Mouse (Mus musculus): Measurements from ENCODE around the gene Il2ra. TPM values are rescaled to one million over a fixed set of nuclear protein-coding genes. Genes with fewer than 3 reads are reported as not detected.
"Not testable (repeated sequence)": the region's sequence is repeated elsewhere in the genome, so short reads cannot be mapped to it uniquely, and the experiment has no call there.

Gene Il2ra
- polyA plus RNA-seq, 1 experiment from 2014 or later, result not detected

DNA sequence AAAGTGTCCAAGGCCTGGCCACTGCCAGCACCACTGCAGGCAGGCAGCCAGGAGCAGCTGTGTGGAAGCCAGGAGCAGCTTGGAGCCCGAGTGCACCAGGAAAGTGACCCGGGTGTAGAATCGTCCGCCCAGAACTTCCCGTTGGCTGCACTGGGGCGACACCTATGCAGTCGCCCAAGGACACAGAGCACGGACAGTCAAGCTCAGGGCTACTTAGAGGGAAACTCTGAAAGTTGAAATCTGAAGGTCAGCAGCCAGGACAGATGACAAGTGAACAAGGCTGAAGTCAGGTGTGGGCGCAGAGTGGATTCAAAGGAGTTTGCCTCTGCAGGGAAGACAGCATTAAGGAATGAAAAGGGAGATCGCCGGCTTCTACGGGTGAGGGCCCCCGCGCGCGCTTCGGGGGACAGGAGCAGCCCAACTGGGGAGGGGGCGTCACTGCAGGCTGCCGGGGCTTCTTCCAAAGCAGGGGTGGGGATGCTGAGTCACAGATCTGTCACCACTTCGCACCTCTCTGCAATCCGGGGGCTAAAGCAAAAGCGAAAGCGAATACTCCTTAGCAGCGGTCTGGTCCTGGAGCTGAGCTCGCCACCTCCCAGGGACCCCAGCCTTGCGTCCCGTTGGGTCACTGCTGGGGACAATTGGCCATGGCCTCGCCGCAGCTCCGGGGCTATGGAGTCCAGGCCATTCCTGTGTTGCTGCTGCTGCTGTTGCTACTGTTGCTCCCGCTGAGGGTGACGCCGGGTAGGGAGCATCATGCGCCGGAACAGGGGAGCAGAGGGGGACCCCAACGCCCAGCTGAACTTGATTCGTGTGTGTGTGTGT, 62.8 kb downstream of the Il2ra start, which contains the start of gene Il15ra:
Gene Il15ra (plus strand): TSS at position 90 of the 825 bp plus-strand sequence.
- Histone ChIP-seq H3K27ac (replicated peaks) (no peak within 1 kb of the TSS), H3K9me3 (replicated peaks) (no peaks in the 10 kb centered on the region), H3K9ac (peak within 1 kb of the TSS; percentile 33; the same call in 1 of the 2 replicates), H3K27me3 (peaks cover 14% of the 10 kb centered on the region; the same call in 1 of the 2 replicates), H3K36me3 (no peaks in the 10 kb centered on the region), H3K4me2 (replicated peaks) (peak within 1 kb of the TSS; percentile 99), H3K4me1 (peaks cover 6% of the 10 kb centered on the region), H3K4me3 (replicated peaks) (peak within 1 kb of the TSS; percentile 69)
- WGBS, result under 1% methylated on average over 37 of the region's 37 CpGs
- peak; percentile 43; the same call in 1 of the 2 replicates for ATAC-seq (ENCODE audit: insufficient number of reproducible peaks, low FRiP score, low TSS enrichment, low read depth)

- no peaks in the 10 kb centered on the region for H3K9me3 ChIP-seq (replicated peaks)
- 4% methylated on average over 28 of the region's 28 CpGs for WGBS
- peak overlapping the region; percentile 69 for H3K4me3 ChIP-seq (replicated peaks)
- ATAC-seq (ENCODE audit: insufficient number of reproducible peaks, low FRiP score, low TSS enrichment, low read depth), result no peak
- H3K4me2 ChIP-seq (replicated peaks), result peak overlapping the region; percentile 99
- peaks cover 14% of the 10 kb centered on the region; the same call in 1 of the 2 replicates for H3K27me3 ChIP-seq
- H3K4me1 ChIP-seq, result peaks cover 6% of the 10 kb centered on the region
- H3K27ac ChIP-seq (replicated peaks), result no peak overlapping the region
- H3K9ac ChIP-seq, result peak overlapping the region; percentile 33; the same call in 1 of the 2 replicates
- no peaks in the 10 kb centered on the region for H3K36me3 ChIP-seq
Observed at GRCm38 (mm10) chr2:11706030-11706745, 63.6 kb downstream of the Il2ra start.

GRCm38 (mm10) chr2:11706746-11707065, 64.1 kb downstream of the Il2ra start:
- Histone ChIP-seq H3K4me1 (peaks cover 6% of the 10 kb centered on the region), H3K4me3 (replicated peaks) (peak overlapping the region; percentile 69; the same call in 1 of the 2 replicates), H3K27me3 (peaks cover 14% of the 10 kb centered on the region; the same call in 1 of the 2 replicates), H3K36me3 (no peaks in the 10 kb centered on the region), H3K4me2 (replicated peaks) (peak overlapping the region; percentile 99; the same call in 1 of the 2 replicates), H3K27ac (replicated peaks) (no peak overlapping the region), H3K9me3 (replicated peaks) (no peaks in the 10 kb centered on the region), H3K9ac (no peak overlapping the region)
- WGBS, result 27% methylated on average over 6 of the region's 6 CpGs
- ATAC-seq (ENCODE audit: insufficient number of reproducible peaks, low FRiP score, low TSS enrichment, low read depth), result no peak

- no peak for ATAC-seq (ENCODE audit: insufficient number of reproducible peaks, low FRiP score, low TSS enrichment, low read depth)
- peaks cover 14% of the 10 kb centered on the region; the same call in 1 of the 2 replicates for H3K27me3 ChIP-seq
- H3K27ac ChIP-seq (replicated peaks), result no peak overlapping the region
- WGBS, result 79% methylated on average over 5 of the region's 5 CpGs
- H3K4me1 ChIP-seq, result peaks cover 6% of the 10 kb centered on the region
- no peak overlapping the region for H3K9ac ChIP-seq
- no peak overlapping the region for H3K4me2 ChIP-seq (replicated peaks)
- no peak overlapping the region for H3K4me3 ChIP-seq (replicated peaks)
- no peaks in the 10 kb centered on the region for H3K9me3 ChIP-seq (replicated peaks)
- H3K36me3 ChIP-seq, result no peaks in the 10 kb centered on the region
Observed at GRCm38 (mm10) chr2:11708538-11708937, 65.9 kb downstream of the Il2ra start.

DNA sequence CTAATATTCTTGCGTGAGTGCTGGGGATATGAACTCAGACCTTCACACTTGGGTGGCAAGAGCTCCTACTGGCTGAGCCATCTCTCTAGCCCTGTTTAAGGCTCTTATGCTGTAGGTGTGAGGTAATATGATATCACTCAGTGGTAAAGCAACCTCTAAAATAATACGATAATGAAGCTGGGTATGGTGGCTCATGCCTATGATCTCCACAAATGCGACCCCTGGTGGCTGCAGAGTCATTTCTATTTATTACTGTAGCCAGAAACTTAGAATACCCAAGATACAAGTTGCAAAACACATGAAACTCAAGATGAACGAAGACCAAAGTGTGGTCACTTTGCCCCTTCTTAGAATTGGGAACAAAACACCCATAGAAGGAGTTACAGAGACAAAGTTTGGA, 67.5 kb downstream of the Il2ra start:
- not testable (repeated sequence) for H3K4me1 ChIP-seq; ATAC-seq (ENCODE audit: insufficient number of reproducible peaks, low FRiP score, low TSS enrichment, low read depth); H3K9me3 ChIP-seq (replicated peaks); H3K9ac ChIP-seq; H3K27ac ChIP-seq (replicated peaks); H3K4me3 ChIP-seq (replicated peaks); H3K4me2 ChIP-seq (replicated peaks); H3K36me3 ChIP-seq
- 56% methylated on average over 4 of the region's 4 CpGs for WGBS
- peaks cover 14% of the 10 kb centered on the region; the same call in 1 of the 2 replicates for H3K27me3 ChIP-seq

DNA sequence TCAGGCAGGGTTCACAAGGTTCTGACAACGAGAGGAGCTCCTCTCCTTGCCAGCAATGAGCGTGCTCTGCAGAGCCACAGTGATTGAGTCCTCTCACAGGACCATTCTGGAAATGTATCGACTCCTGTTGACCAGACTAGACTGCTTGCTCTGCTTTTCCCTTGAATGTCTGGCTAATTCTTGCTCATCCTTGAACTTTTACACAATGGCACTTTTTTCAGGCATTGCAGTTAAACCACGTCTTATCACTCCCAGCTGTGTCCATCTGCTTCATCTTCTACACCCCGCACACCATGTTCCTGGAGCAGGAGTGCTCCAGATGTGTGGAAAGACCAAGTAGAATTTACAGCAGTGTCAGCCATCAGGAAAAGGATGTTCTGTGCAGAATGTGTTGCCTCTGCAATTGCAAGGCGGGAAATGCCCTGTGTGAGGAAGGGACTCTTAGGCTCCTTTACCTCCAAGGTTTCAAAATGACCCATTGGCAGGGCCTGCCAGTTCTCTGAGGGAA, 69.9 kb downstream of the Il2ra start:
- Histone ChIP-seq H3K36me3 (no peaks in the 10 kb centered on the region), H3K4me1 (no peaks in the 10 kb centered on the region), H3K4me3 (replicated peaks) (no peak overlapping the region), H3K9me3 (replicated peaks) (no peaks in the 10 kb centered on the region), H3K27me3 (no peaks in the 10 kb centered on the region), H3K27ac (replicated peaks) (no peak overlapping the region), H3K4me2 (replicated peaks) (no peak overlapping the region), H3K9ac (no peak overlapping the region)
- 67% methylated on average over 6 of the region's 6 CpGs for WGBS
- no peak for ATAC-seq (ENCODE audit: insufficient number of reproducible peaks, low FRiP score, low TSS enrichment, low read depth)

DNA sequence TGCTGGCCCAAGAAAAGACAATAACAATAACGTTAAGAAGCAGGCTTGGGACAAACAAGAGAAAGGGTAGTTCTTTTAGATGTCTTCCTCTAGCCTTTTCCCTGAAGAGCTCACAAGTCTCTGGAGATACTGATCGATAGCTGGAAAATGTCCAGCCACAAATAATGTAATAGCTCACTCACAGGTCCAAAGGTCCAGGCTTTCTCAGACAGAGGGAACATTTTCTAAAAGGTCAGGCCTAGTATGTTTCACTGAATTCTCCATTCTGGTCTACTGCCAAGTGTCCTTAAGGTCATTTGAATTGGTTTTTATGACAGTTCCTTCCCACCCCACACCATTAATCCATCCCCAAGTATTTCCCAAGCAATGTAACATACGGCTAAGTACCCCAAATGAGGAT, 70.4 kb downstream of the Il2ra start:
- H3K36me3 ChIP-seq, result no peaks in the 10 kb centered on the region
- no peaks in the 10 kb centered on the region for H3K27me3 ChIP-seq
- no peaks in the 10 kb centered on the region for H3K9me3 ChIP-seq (replicated peaks)
- WGBS, result 77% methylated on average over 3 of the region's 3 CpGs
- no peak overlapping the region for H3K4me2 ChIP-seq (replicated peaks)
- ATAC-seq (ENCODE audit: insufficient number of reproducible peaks, low FRiP score, low TSS enrichment, low read depth), result no peak
- H3K4me1 ChIP-seq, result no peaks in the 10 kb centered on the region
- no peak overlapping the region for H3K4me3 ChIP-seq (replicated peaks)
- H3K9ac ChIP-seq, result no peak overlapping the region
- H3K27ac ChIP-seq (replicated peaks), result no peak overlapping the region

- Histone ChIP-seq H3K4me2 (replicated peaks) (no peak overlapping the region), H3K36me3 (no peaks in the 10 kb centered on the region), H3K9ac (no peak overlapping the region), H3K4me3 (replicated peaks) (no peak overlapping the region), H3K9me3 (replicated peaks) (no peaks in the 10 kb centered on the region), H3K27ac (replicated peaks) (no peak overlapping the region), H3K27me3 (no peaks in the 10 kb centered on the region), H3K4me1 (no peaks in the 10 kb centered on the region)
- WGBS, result 74% methylated on average over 4 of the region's 4 CpGs
- ATAC-seq (ENCODE audit: insufficient number of reproducible peaks, low FRiP score, low TSS enrichment, low read depth), result no peak
Observed at GRCm38 (mm10) chr2:11714535-11714934, 71.9 kb downstream of the Il2ra start.

DNA sequence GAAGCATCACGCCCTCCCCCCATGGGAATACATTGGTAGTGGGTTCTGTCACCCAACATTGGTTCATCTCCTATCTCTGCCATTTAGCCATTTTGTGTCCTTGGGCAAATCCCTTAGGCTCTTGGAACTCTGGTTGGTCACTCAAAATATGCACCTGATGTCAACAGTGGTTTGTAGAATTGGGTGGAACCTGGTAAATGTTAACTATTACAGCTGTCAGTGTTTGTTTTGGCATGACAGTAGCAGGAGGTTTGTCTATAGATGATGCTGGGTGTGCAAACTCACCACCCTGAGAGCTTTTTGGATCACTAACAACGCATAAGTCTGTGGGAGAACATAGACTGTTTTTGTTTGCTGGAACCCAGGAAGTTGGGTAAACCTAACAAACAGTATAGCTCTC, 76.0 kb downstream of the Il2ra start:
- 87% methylated on average over 2 of the region's 2 CpGs for WGBS

GRCm38 (mm10) chr2:11722564-11722963, 80.0 kb downstream of the Il2ra start:
- H3K4me1 ChIP-seq, result no peaks in the 10 kb centered on the region
- H3K27ac ChIP-seq (replicated peaks), result no peak overlapping the region
- no peaks in the 10 kb centered on the region for H3K27me3 ChIP-seq
- H3K4me2 ChIP-seq (replicated peaks), result no peak overlapping the region
- ATAC-seq (ENCODE audit: insufficient number of reproducible peaks, low FRiP score, low TSS enrichment, low read depth), result no peak
- no peaks in the 10 kb centered on the region for H3K9me3 ChIP-seq (replicated peaks)
- H3K9ac ChIP-seq, result no peak overlapping the region
- no peak overlapping the region for H3K4me3 ChIP-seq (replicated peaks)
- 59% methylated on average over 9 of the region's 9 CpGs for WGBS
- no peaks in the 10 kb centered on the region for H3K36me3 ChIP-seq

More for the DNA sequence above, 76.0 kb downstream of the Il2ra start:
- H3K36me3 ChIP-seq, result no peaks in the 10 kb centered on the region
- no peak overlapping the region for H3K4me2 ChIP-seq (replicated peaks)
- no peak overlapping the region for H3K4me3 ChIP-seq (replicated peaks)
- H3K27me3 ChIP-seq, result no peaks in the 10 kb centered on the region
- no peak for ATAC-seq (ENCODE audit: insufficient number of reproducible peaks, low FRiP score, low TSS enrichment, low read depth)
- no peak overlapping the region for H3K27ac ChIP-seq (replicated peaks)
- no peak overlapping the region for H3K9ac ChIP-seq
- H3K9me3 ChIP-seq (replicated peaks), result no peaks in the 10 kb centered on the region
- H3K4me1 ChIP-seq, result no peaks in the 10 kb centered on the region

GRCm38 (mm10) chr2:11727574-11727973, 85.0 kb downstream of the Il2ra start:
- ATAC-seq (ENCODE audit: insufficient number of reproducible peaks, low FRiP score, low TSS enrichment, low read depth), result no peak
- Histone ChIP-seq H3K27ac (replicated peaks) (no peak overlapping the region), H3K4me1 (no peaks in the 10 kb centered on the region), H3K4me2 (replicated peaks) (no peak overlapping the region), H3K27me3 (no peaks in the 10 kb centered on the region), H3K9me3 (replicated peaks) (no peaks in the 10 kb centered on the region), H3K36me3 (no peaks in the 10 kb centered on the region), H3K4me3 (replicated peaks) (no peak overlapping the region), H3K9ac (no peak overlapping the region)
- 91% methylated on average over 5 of the region's 5 CpGs for WGBS

Measured in embryonic facial prominence, embryonic 15.5 days (tissue).